Mouse (Mus musculus) CH12.LX (cell line): ENCODE measurements at regions not wholly inside any gene's neighbourhood (a gene's known extent, or its start where the extent isn't known, plus 50 kb on each side); places are given as distances from the start of the nearest gene placed in this dataset.

Experiments used
- DNase-seq: peaks from one replicate; pipeline ENCODE4 v3.0.0-alpha.2; 2013; ENCODE audit errors: extremely low read depth
- H3K27ac ChIP-seq: 2 replicates; pipeline ENCODE4 v1.5.1; 2012; ENCODE audit warnings: low read depth, mild to moderate bottlenecking, control low read depth, moderate library complexity; ENCODE audit not compliant: insufficient read depth
- H3K27me3 ChIP-seq: replicated peaks from 2 replicates; pipeline ENCODE3; 2012; ENCODE audit warnings: inconsistent platforms
- H3K36me3 ChIP-seq, 2 experiments: replicated peaks in 1 of 2; 2 replicates each; pipeline versions ENCODE3 to v1.6.1; 2012; ENCODE audit warnings: inconsistent platforms in 1 of 2, low read length in 1 of 2, mild to moderate bottlenecking in 1 of 2, mixed read lengths in 1 of 2, moderate library complexity in 1 of 2; ENCODE audit not compliant: control insufficient read depth in 1 of 2, insufficient read depth in 1 of 2
- H3K4me1 ChIP-seq, 2 experiments: 2 replicates each; pipeline ENCODE4 v1.6.1; 2012; ENCODE audit warnings: inconsistent platforms in 1 of 2, moderate library complexity in 1 of 2; ENCODE audit not compliant: insufficient read depth in 2 of 2, control insufficient read depth in 1 of 2
- H3K4me2 ChIP-seq: 2 replicates; pipeline ENCODE4 v1.6.1; 2012; ENCODE audit warnings: low read depth, mild to moderate bottlenecking, control low read depth; ENCODE audit not compliant: poor library complexity, insufficient read depth, severe bottlenecking
- H3K4me3 ChIP-seq, 3 experiments: fragments of 150-350 bp in 1 of 3; sonication (generic) in 1 of 3; replicated peaks in 1 of 3; 2 replicates each; pipeline versions ENCODE3 to v1.5.1; 2011 to 2012; ENCODE audit warnings: low read depth in 2 of 3, low read length in 2 of 3, mild to moderate bottlenecking in 2 of 3, moderate library complexity in 2 of 3, control low read depth in 1 of 3, improper control_type of control experiment in 1 of 3, inconsistent platforms in 1 of 3, mixed read lengths in 1 of 3; ENCODE audit not compliant: poor library complexity in 1 of 3
- H3K79me2 ChIP-seq: replicated peaks from 2 replicates; pipeline ENCODE4 v1.6.1; 2012; ENCODE audit warnings: mild to moderate bottlenecking, moderate library complexity; ENCODE audit not compliant: control insufficient read depth, poor library complexity, insufficient read depth, severe bottlenecking; ENCODE audit errors: extremely low read depth
- H3K9ac ChIP-seq: 2 replicates; pipeline ENCODE4 v1.6.1; 2012; ENCODE audit warnings: low read depth, mild to moderate bottlenecking, control low read depth, moderate library complexity; ENCODE audit not compliant: insufficient read depth
- H3K9me3 ChIP-seq: replicated peaks from 2 replicates; pipeline ENCODE3; 2012; ENCODE audit warnings: low read length, inconsistent platforms, mixed read lengths
- CHD1 ChIP-seq: IDR thresholded peaks from 2 replicates; pipeline ENCODE4 v1.6.1; 2012; ENCODE audit warnings: low read depth, low read length, improper control_type of control experiment, inconsistent platforms
- CHD2 ChIP-seq: IDR thresholded peaks from 2 replicates; pipeline ENCODE4 v1.6.1; 2011; ENCODE audit warnings: low read length, improper control_type of control experiment
- CTCF ChIP-seq, 2 experiments: IDR thresholded peaks in 1 of 2; conservative IDR thresholded peaks in 1 of 2; 2 replicates each; pipeline ENCODE4 v1.5.1; 2011 to 2012; ENCODE audit warnings: low read depth in 2 of 2, low read length in 2 of 2, improper control_type of control experiment in 1 of 2, inconsistent platforms in 1 of 2, mild to moderate bottlenecking in 1 of 2, moderate library complexity in 1 of 2
- E2F4 ChIP-seq: IDR thresholded peaks from 2 replicates; pipeline ENCODE4 v1.6.1; 2011; ENCODE audit warnings: low read depth, low read length, improper control_type of control experiment; ENCODE audit not compliant: insufficient replicate concordance
- IRF4 ChIP-seq: IDR thresholded peaks from 2 replicates; pipeline ENCODE4 v1.6.1; 2014; ENCODE audit warnings: low read depth, mild to moderate bottlenecking, inconsistent platforms, low read length, improper control_type of control experiment
- JUND ChIP-seq: conservative IDR thresholded peaks from 2 replicates; pipeline ENCODE4 v1.6.1; 2011; ENCODE audit warnings: low read depth, low read length, improper control_type of control experiment
- MAFK ChIP-seq: IDR thresholded peaks from 2 replicates; pipeline ENCODE4 v1.6.1; 2011; ENCODE audit warnings: low read length, improper control_type of control experiment; ENCODE audit not compliant: insufficient replicate concordance
- MAZ ChIP-seq: IDR thresholded peaks from 2 replicates; pipeline ENCODE4 v1.6.1; 2012; ENCODE audit warnings: low read depth, mild to moderate bottlenecking, inconsistent platforms, low read length, improper control_type of control experiment, moderate library complexity
- MEF2A ChIP-seq: IDR thresholded peaks from 2 replicates; pipeline ENCODE4 v1.6.1; 2014; ENCODE audit warnings: low read depth, mild to moderate bottlenecking, inconsistent platforms, low read length, improper control_type of control experiment, borderline replicate concordance
- MYC ChIP-seq: IDR thresholded peaks from 2 replicates; pipeline ENCODE4 v1.6.1; 2011; ENCODE audit warnings: low read depth, mild to moderate bottlenecking, improper control_type of control experiment, low read length
- NELFE ChIP-seq: IDR thresholded peaks from 2 replicates; pipeline ENCODE4 v1.6.1; 2011; ENCODE audit warnings: low read depth, low read length, improper control_type of control experiment
- NRF1 ChIP-seq: IDR thresholded peaks from 2 replicates; pipeline ENCODE4 v1.6.1; 2014; ENCODE audit warnings: low read depth, mild to moderate bottlenecking, inconsistent platforms, low read length, improper control_type of control experiment, moderate library complexity
- PAX5 ChIP-seq: IDR thresholded peaks from 2 replicates; pipeline ENCODE4 v1.6.1; 2012; ENCODE audit warnings: low read length, inconsistent platforms, mixed read lengths
- POLR2A ChIP-seq: IDR thresholded peaks from 2 replicates; pipeline ENCODE4 v1.6.1; 2011; ENCODE audit warnings: low read depth, mild to moderate bottlenecking, improper control_type of control experiment, low read length
- POLR2AphosphoS2 ChIP-seq: IDR thresholded peaks from 2 replicates; pipeline ENCODE4 v1.6.1; 2011; ENCODE audit warnings: low read depth, low read length, improper control_type of control experiment
- RAD21 ChIP-seq: IDR thresholded peaks from 2 replicates; pipeline ENCODE4 v1.6.1; 2011; ENCODE audit warnings: low read depth, mild to moderate bottlenecking, low read length, improper control_type of control experiment, moderate library complexity
- RCOR1 ChIP-seq: conservative IDR thresholded peaks from 2 replicates; pipeline ENCODE4 v1.6.1; 2012; ENCODE audit warnings: low read depth, mild to moderate bottlenecking, inconsistent platforms, low read length, improper control_type of control experiment
- SIN3A ChIP-seq: IDR thresholded peaks from 2 replicates; pipeline ENCODE4 v1.6.1; 2012; ENCODE audit warnings: low read length, improper control_type of control experiment, inconsistent platforms
- TCF12 ChIP-seq: IDR thresholded peaks from 2 replicates; pipeline ENCODE4 v1.6.1; 2014; ENCODE audit warnings: low read depth, mild to moderate bottlenecking, inconsistent platforms, low read length, improper control_type of control experiment
- USF1 ChIP-seq: IDR thresholded peaks from 2 replicates; pipeline ENCODE4 v1.6.1; 2014; ENCODE audit warnings: low read depth, mild to moderate bottlenecking, inconsistent platforms, low read length, improper control_type of control experiment
- USF2 ChIP-seq: conservative IDR thresholded peaks from 2 replicates; pipeline ENCODE4 v1.6.1; 2011; ENCODE audit warnings: low read depth, low read length, improper control_type of control experiment
- ZC3H11A ChIP-seq: IDR thresholded peaks from 2 replicates; pipeline ENCODE4 v1.6.1; 2012; ENCODE audit warnings: low read depth, mild to moderate bottlenecking, inconsistent platforms, low read length, improper control_type of control experiment
- ZKSCAN1 ChIP-seq: IDR thresholded peaks from 2 replicates; pipeline ENCODE4 v1.6.1; 2012; ENCODE audit warnings: low read depth, inconsistent platforms, low read length, improper control_type of control experiment, borderline replicate concordance
- ZMIZ1 ChIP-seq: IDR thresholded peaks from 2 replicates; pipeline ENCODE4 v1.6.1; 2012; ENCODE audit warnings: low read depth, mild to moderate bottlenecking, inconsistent platforms, low read length, improper control_type of control experiment
- dilution Hi-C: fragments of 300-500 bp; cut with MboI; formaldehyde crosslinking; loops from 2 replicates; pipeline ENCODE4 v1.14.3; 2020; ENCODE audit warnings: low sequenced_read_pairs; ENCODE audit not compliant: extremely low pct_unique_long_range_greater_than_20kb, extremely low pct_ligation_motif_present
- in situ Hi-C: fragments of 300-500 bp; cut with MboI; formaldehyde crosslinking; loops from 3 replicates; pipeline ENCODE4 v1.14.3; 2019; ENCODE audit warnings: low sequenced_read_pairs, low pct_ligation_motif_present, low pct_unique_long_range_greater_than_20kb, mixed read lengths

DNA sequence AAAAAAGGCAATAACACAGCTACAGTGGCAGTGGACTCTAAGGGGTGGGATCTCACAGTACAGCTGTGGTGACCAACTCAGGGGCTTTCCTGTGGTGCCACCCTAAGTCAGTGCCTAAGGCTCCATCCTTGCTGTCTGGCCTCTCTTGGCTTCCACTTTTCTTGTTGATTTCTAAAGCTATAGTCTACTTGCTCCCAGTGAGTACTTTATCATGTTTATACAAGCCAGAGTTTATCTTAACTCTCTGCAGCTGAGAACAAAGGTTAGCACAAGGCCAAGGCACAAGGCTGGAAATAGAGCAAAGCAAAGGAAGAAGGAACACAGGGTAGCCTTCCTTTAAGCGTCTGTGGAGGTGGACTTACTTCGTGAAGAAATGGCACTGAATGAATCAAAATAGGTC, 417.5 kb downstream of the Hsfy2 start:
- H3K4me3 ChIP-seq = no peak overlapping the region
- H3K79me2 ChIP-seq = no peaks in the 10 kb centered on the region
- dilution Hi-C loops (no loop called here), in situ Hi-C loops (no loop called here)
- H3K9ac ChIP-seq = no peak overlapping the region
- peaks cover 0 to 2% of the 10 kb centered on the region in 2 experiments; a peak in 1 of 4 replicates for H3K4me1 ChIP-seq
- no peaks in the 10 kb centered on the region for H3K9me3 ChIP-seq
- no peak for DNase-seq
- H3K27me3 ChIP-seq = no peaks in the 10 kb centered on the region
- H3K27ac ChIP-seq = no peak overlapping the region
- TF ChIP-seq E2F4 (no peak), RAD21 (no peak), USF1 (no peak), MAZ (no peak), CHD2 (no peak), NELFE (no peak), POLR2A (no peak), TCF12 (no peak), ZKSCAN1 (no peak), MEF2A (no peak), JUND (no peak), CHD1 (no peak), POLR2AphosphoS2 (no peak), RCOR1 (no peak), ZMIZ1 (no peak), MYC (no peak), IRF4 (no peak), PAX5 (no peak), SIN3A (no peak)
- no peak overlapping the region for H3K4me2 ChIP-seq
- H3K36me3 ChIP-seq = no peaks in the 10 kb centered on the region

DNA sequence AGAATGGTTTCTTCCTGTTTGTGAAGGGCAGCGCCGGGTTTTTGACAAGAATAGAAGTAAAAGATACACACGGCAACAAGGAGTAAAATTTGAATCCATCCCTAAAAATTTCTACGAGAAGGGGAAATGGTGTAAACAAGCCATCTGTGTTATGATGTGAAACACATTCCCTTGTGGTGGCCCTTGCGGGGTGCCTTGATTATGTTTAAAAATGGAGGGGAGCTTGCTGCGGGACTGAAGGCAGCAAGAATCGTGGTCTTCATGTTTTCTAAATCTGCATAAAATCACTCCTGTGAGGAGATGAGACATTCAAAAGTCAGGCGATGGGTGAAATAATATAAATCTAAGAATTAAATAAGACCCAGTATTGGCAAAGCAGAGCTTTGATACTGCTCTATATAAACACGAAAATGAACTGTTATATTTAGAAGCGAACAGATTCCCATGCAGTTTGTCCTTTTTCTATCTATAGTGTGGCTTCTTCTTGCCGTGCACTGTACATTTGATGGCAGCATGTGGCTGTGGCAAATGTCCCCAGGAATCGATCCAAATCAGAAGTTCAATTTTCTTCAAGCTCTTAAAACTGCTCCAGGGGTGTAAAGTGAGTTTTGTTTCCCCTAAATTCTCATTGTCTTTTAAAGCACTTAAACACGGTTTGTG, 426.4 kb downstream of the Hsfy2 start:
- no peak for DNase-seq
- in situ Hi-C loops = no loop called here
- H3K36me3 ChIP-seq = no peaks in the 10 kb centered on the region
- dilution Hi-C loops = no loop called here
- H3K27ac ChIP-seq = no peak overlapping the region
- no peaks in the 10 kb centered on the region for H3K9me3 ChIP-seq
- no peaks in the 10 kb centered on the region for H3K27me3 ChIP-seq
- H3K4me1 ChIP-seq = peaks cover 12 to 37% of the 10 kb centered on the region in 2 experiments
- H3K9ac ChIP-seq = 0 out of 2 replicates have a peak overlapping the region, but pooled peaks have one; percentile 13
- no peaks in the 10 kb centered on the region for H3K79me2 ChIP-seq
- H3K4me3 ChIP-seq = no peak overlapping the region
- no peak for TF ChIP-seq POLR2AphosphoS2
- no peak for TF ChIP-seq ZC3H11A
- TF ChIP-seq MEF2A = no peak
- no peak for TF ChIP-seq NRF1
- TF ChIP-seq JUND = no peak
- TF ChIP-seq MAFK = no peak
- TF ChIP-seq CHD1 = no peak
- TF ChIP-seq RAD21 = no peak
- TF ChIP-seq POLR2A = no peak
- no peak for TF ChIP-seq USF2
- no peak for TF ChIP-seq PAX5
- TF ChIP-seq ZKSCAN1 = no peak
- no peak for TF ChIP-seq SIN3A
- TF ChIP-seq CTCF (conservative IDR thresholded peaks at IDR 0.05 in 1 of 2, IDR thresholded peaks at IDR 0.05 in 1 of 2; ENCODE audit: low read depth in 2 of 2, low read length in 2 of 2) = no peak
- no peak for TF ChIP-seq MAZ
- peak overlapping the region; percentile 78 for H3K4me2 ChIP-seq
